Mouse (Mus musculus) ES-Bruce4 (cell line): ENCODE results near the gene Ifitm10. TPM values are rescaled to one million over a fixed set of nuclear protein-coding genes. Genes with fewer than 3 reads are reported as not detected.
"Not testable (repeated sequence)": the region's sequence is repeated elsewhere in the genome, so short reads cannot be mapped to it uniquely, and the experiment has no call there.

Source experiments
- H3K27ac ChIP-seq: 2 replicates; pipeline ENCODE4 v1.5.1; 2012; ENCODE audit warnings: low read length, inconsistent platforms; ENCODE audit not compliant: insufficient read depth
- H3K27me3 ChIP-seq: 2 replicates; pipeline ENCODE4 v1.6.1; 2012; ENCODE audit warnings: mild to moderate bottlenecking, low read length, inconsistent platforms; ENCODE audit not compliant: control insufficient read depth, poor library complexity, insufficient read depth, severe bottlenecking
- H3K36me3 ChIP-seq: 2 replicates; pipeline ENCODE4 v1.6.1; 2012; ENCODE audit warnings: inconsistent platforms, mild to moderate bottlenecking, low read length, moderate library complexity; ENCODE audit not compliant: control insufficient read depth, poor library complexity, insufficient read depth, severe bottlenecking
- H3K4me1 ChIP-seq: one replicate; pipeline ENCODE4 v1.8.1; 2011; ENCODE audit warnings: low read length; ENCODE audit not compliant: control insufficient read depth, insufficient read depth
- H3K4me3 ChIP-seq: 2 replicates; pipeline ENCODE4 v1.5.1; 2011; ENCODE audit warnings: low read depth, mild to moderate bottlenecking, low read length
- H3K9ac ChIP-seq: 2 replicates; pipeline ENCODE4 v1.6.1; 2012; ENCODE audit warnings: low read depth, mild to moderate bottlenecking, inconsistent platforms; ENCODE audit not compliant: poor library complexity, severe bottlenecking
- H3K9me3 ChIP-seq: replicated peaks from 2 replicates; pipeline ENCODE4 v1.6.1; 2012; ENCODE audit warnings: mild to moderate bottlenecking, low read length, inconsistent platforms; ENCODE audit not compliant: control insufficient read depth, poor library complexity, insufficient read depth, severe bottlenecking
- CTCF ChIP-seq: IDR thresholded peaks from one replicate; pipeline ENCODE4 v1.8.1; 2011; ENCODE audit warnings: low read depth, low read length
- EP300 ChIP-seq: IDR thresholded peaks from 2 replicates; pipeline ENCODE4 v1.6.1; 2011; ENCODE audit warnings: low read depth, low read length; ENCODE audit not compliant: insufficient read depth
- POLR2A ChIP-seq: IDR thresholded peaks from one replicate; pipeline ENCODE4 v1.8.1; 2011; ENCODE audit warnings: low read length; ENCODE audit not compliant: insufficient read depth
- polyA plus RNA-seq: library from polyadenylated mRNA; stranded (reverse); fragments of >200 nt; gene quantifications from 2 replicates; pipeline ENCODE4 v1.2.4, GENCODE M21; 2011; ENCODE audit warnings: low read depth; ENCODE audit not compliant: missing spikeins, insufficient read depth, insufficient read length

Ifitm10 gene
- polyA plus RNA-seq, 1 experiment = not detected

DNA sequence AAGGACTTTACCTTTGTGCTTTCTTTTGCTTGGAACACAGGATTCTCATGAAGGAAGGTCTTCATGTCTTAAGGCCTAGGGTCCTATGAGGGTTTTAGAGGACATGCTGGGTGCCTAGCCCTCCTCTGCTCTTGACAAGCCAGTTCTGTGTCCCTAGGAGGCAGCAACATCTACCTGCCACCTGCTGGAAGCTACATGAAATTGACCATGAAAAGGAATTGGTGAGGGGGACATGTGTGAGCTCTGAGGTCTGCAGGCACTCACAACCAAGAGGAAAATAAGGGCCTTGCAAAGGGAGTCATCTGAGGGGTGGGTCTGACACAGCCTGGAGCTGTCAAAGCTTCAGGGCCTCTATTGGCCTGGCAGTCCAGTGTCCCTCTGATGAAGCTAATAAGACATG is 78.1 kb downstream of the Ifitm10 start:
- no peak overlapping the region for H3K4me3 ChIP-seq
- no peaks in the 10 kb centered on the region for H3K36me3 ChIP-seq

DNA sequence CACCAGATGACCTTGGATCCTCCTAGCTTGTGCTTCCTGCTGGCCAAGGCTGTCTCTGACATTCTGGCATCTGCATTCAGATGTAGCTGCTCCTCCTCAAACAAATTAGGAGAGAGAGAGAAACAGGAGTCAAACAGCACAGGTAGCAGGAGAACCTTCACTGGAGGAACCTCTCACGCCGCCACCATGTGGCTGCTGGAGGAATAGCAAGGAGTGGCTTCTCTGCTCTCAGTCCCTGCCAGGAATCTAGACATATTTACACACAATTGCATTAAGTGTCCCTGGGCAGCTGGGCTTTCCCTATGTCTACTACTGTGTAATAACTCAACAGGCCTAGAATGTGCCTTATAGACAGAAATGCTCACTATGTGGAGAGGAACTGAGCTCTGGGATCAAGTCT is 79.7 kb downstream of the Ifitm10 start:
- peaks cover 12% of the 10 kb centered on the region for H3K9me3 ChIP-seq
- H3K4me1 ChIP-seq, H3K36me3 ChIP-seq, H3K9ac ChIP-seq, H3K4me3 ChIP-seq, H3K27ac ChIP-seq, H3K27me3 ChIP-seq: not testable (repeated sequence)
- TF ChIP-seq CTCF = peak; percentile 62

More for the DNA sequence above, 78.1 kb downstream of the Ifitm10 start:
- H3K27ac ChIP-seq = no peak overlapping the region
- no peaks in the 10 kb centered on the region for H3K27me3 ChIP-seq
- peaks cover 8% of the 10 kb centered on the region; the same call in 1 of the 2 replicates for H3K9me3 ChIP-seq
- TF ChIP-seq POLR2A = no peak
- no peak for TF ChIP-seq CTCF
- no peak for TF ChIP-seq EP300
- peaks cover 2% of the 10 kb centered on the region for H3K4me1 ChIP-seq
- H3K9ac ChIP-seq = no peak overlapping the region

DNA sequence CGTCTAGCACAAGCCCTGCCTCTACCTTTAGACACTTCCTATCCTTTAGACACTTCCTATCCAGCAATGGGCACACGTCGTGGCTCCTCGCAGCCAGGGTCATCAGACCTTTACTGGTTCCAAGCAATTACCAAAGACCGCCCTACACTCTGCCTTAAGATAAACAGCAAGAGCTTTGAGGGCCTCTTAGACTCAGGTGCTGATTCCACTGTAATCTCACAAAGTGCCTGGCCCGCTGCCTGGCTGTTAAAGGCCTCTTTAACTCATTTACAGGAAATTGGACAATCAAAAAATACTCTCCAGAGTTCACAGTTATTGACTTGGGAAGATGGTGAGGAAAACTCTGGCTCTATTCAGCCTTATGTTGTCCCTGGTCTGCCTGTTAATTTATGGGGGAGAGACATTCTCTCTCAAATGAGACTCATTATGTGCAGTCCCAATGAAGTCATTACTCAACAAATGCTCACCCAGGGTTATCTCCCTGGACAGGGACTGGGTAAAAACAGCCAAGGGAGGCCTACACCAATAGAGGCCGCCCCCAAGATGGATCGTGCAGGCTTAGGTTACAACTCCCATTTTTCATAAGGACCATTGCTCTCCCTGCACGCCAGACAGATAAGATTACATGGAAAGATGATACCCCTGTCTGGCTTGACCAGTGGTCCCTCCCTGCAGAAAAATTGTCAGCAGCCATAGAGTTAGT is 87.5 kb downstream of the Ifitm10 start:
- not testable (repeated sequence) for H3K27ac ChIP-seq, H3K36me3 ChIP-seq, H3K27me3 ChIP-seq, H3K4me3 ChIP-seq, H3K4me1 ChIP-seq, H3K9ac ChIP-seq
- peaks cover 11% of the 10 kb centered on the region for H3K9me3 ChIP-seq

DNA sequence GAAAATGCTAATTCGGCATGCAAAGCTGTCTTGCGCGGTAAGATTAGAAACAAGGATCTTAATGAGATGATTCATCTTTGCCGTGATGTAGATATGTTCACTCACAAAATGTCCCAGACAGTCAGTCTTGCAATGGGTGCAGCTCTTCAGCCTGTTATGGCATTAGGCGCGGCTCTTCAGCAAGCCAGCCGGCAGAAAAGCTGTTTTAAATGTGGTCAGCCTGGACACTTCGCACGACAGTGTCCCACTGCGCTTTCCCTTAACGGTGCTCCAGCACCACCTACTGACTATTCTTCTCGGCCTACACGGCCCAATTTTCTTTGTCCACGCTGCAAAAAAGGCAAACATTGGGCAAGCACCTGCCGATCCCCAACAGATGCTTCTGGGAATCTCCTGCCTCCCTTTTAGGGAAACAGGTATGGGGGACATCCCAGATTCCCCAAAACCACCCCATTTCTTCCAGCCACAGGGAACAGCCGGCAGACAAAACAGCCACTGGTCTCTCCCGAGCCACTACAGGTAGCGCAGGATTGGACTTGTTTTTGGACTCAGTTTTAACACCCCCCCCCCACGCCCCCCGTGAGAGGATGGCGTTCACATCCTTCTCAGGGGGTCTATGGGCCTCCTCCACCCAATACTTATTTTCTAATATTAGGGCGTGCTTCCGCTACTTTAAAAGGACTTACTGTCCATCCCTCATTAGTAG is 88.3 kb downstream of the Ifitm10 start:
- Histone ChIP-seq H3K4me1 (no peaks in the 10 kb centered on the region), H3K36me3 (no peaks in the 10 kb centered on the region), H3K27ac (no peak overlapping the region), H3K9ac (no peak overlapping the region), H3K27me3 (peaks cover 2% of the 10 kb centered on the region; the same call in 1 of the 2 replicates), H3K4me3 (no peak overlapping the region), H3K9me3 (peaks cover 4% of the 10 kb centered on the region; the same call in 1 of the 2 replicates)
- no peak for TF ChIP-seq EP300
- TF ChIP-seq CTCF = peak; percentile 37
- no peak for TF ChIP-seq POLR2A

DNA sequence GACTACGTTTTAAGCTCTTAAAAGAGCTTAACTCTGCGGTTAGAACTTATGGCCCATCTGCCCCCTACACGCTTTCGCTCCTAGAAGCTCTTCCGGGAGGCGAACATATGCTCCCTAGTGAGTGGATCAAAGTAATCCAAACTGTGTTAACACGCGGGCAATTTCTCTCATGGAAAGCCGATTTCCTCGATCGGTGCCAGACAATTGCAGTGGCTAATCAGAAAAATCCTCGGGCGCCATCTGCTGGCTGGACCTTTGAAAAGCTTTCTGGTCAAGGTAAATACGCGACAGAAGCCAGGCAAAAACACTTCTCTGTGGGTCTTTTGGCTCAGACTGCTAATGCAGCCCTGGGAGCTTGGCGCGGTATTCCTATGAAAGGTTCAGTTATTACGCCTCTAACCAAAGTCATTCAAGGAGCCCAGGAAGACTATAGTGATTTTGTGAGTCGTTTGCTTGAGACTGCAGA is 88.9 kb downstream of the Ifitm10 start:
- Histone ChIP-seq H3K4me1 (no peaks in the 10 kb centered on the region), H3K4me3 (peak overlapping the region; percentile 96), H3K36me3 (no peaks in the 10 kb centered on the region), H3K27ac (no peak overlapping the region), H3K9ac (peak overlapping the region; percentile 70), H3K9me3 (no peaks in the 10 kb centered on the region), H3K27me3 (peaks cover 2% of the 10 kb centered on the region; the same call in 1 of the 2 replicates)
- TF ChIP-seq CTCF = peak; percentile 65
- TF ChIP-seq EP300 = no peak

DNA sequence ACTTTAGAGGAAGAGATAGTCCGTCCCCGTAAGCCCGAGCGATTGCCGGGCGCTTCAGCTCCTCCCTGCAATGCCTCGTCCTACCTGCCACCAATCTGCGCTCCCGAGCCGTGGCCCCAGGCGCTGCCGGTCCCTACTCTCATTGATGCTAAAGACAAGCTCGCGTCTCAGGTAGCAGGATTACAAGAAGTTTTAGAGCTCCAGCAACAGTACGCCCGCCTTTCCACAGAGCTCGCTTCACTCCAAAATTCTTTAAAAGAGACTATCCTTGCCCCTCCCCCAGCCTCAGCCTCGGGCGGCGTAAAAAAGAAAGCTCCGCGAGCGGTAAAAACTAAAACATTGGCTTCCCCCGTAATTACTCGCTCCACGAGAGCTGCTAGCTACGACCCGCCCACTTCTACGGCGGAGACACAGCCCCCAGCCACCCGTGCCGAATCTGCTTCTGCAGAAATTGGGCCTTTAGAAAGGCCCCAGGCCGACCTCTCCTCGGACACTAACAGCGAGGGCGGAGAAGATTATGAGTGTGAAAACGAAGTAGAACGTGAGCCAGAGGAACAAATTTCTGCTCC is 89.4 kb downstream of the Ifitm10 start:
- Histone ChIP-seq H3K36me3 (no peaks in the 10 kb centered on the region), H3K9me3 (no peaks in the 10 kb centered on the region), H3K4me1 (no peaks in the 10 kb centered on the region), H3K27me3 (peaks cover 2% of the 10 kb centered on the region; the same call in 1 of the 2 replicates), H3K27ac (no peak overlapping the region), H3K4me3 (peak overlapping the region; percentile 96), H3K9ac (peak overlapping the region; percentile 70)
- TF ChIP-seq CTCF (no peak), EP300 (no peak), POLR2A (no peak)

DNA sequence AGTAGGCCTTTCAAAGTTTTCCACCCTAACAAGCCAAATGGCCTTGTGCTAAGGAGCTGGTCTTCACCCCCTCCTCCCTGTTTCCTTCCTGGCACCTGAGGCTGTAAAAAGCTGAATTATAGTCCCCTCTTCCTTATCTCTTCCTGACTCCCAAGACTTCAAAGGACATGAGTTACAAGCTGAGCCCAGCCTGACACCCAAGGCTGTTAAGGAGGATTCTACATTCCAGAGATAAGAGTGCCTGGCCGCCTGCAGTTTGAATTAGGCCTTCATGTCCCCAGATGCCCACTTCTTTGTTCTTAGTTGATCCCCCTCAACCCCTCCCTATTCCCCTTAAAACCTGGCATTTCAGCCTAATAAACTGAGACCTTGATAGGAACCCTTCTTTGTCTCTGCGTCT is 90.7 kb downstream of the Ifitm10 start:
- not testable (repeated sequence) for H3K27me3 ChIP-seq, H3K9ac ChIP-seq, H3K4me1 ChIP-seq, H3K4me3 ChIP-seq, H3K27ac ChIP-seq, H3K36me3 ChIP-seq, H3K9me3 ChIP-seq

DNA sequence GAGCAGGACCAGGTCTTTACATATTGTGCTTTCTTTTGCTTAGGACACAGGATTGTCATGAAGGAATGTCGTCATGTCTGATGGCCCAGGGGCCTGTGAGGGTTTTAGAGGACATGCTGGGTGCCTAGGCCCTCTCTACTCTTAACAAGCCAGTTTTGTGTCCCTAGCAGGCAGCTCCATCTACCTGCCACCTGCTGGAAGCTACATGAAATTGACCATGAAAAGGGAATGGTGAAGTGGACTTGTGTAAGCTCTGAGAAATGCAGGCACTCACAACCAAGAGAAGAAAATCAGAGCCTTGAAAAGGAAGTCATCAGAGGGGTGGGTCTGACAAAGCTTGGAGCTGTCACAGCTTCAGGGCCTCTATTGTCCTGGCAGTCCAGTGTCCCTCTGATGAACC is 94.3 kb downstream of the Ifitm10 start:
- not testable (repeated sequence) for H3K4me1 ChIP-seq, H3K27ac ChIP-seq, H3K9me3 ChIP-seq, H3K9ac ChIP-seq, H3K27me3 ChIP-seq, H3K4me3 ChIP-seq, H3K36me3 ChIP-seq
